Mouse (Mus musculus) E14TG2a.4 (cell line): Measurements from ENCODE around the gene Tbl2.
A peak's percentile ranks its signal among the peaks of the same experiment; 100 is the strongest.

ENCODE experiments used
- H3K27me3 ChIP-seq: 2 replicates; pipeline ENCODE4 v1.6.1; 2014; ENCODE audit warnings: low read length, control low read depth; ENCODE audit not compliant: insufficient read depth
- H3K36me3 ChIP-seq: 2 replicates; pipeline ENCODE4 v1.6.1; 2014; ENCODE audit warnings: low read length, control low read depth; ENCODE audit not compliant: insufficient read depth
- H3K4me1 ChIP-seq: replicated peaks from 2 replicates; pipeline ENCODE4 v1.6.1; 2014; ENCODE audit warnings: low read depth, low read length, control low read depth
- H3K4me3 ChIP-seq: replicated peaks from 2 replicates; pipeline ENCODE4 v1.5.1; 2014; ENCODE audit warnings: mild to moderate bottlenecking, low read length
- H3K9me3 ChIP-seq: 2 replicates; pipeline ENCODE4 v1.6.1; 2014; ENCODE audit warnings: low read length, control low read depth
- CTCF ChIP-seq: conservative IDR thresholded peaks from 2 replicates; pipeline ENCODE4 v1.5.1; 2014; ENCODE audit warnings: low read length
- NANOG ChIP-seq: IDR thresholded peaks from 2 replicates; pipeline ENCODE4 v1.6.1; 2014; ENCODE audit warnings: borderline replicate concordance, low read length, mixed read lengths
- POU5F1 ChIP-seq: IDR thresholded peaks from 2 replicates; pipeline ENCODE4 v1.6.1; 2014; ENCODE audit warnings: low read length, borderline replicate concordance

The Tbl2 gene

GRCm38 (mm10) chr5:135149053-135149819, at the start of gene Tbl2:
Gene Tbl2, plus strand, starts transcription at chr5:135149657.
- H3K9me3 ChIP-seq, result no peaks in the 10 kb centered on the region
- H3K36me3 ChIP-seq, result peaks cover 32% of the 10 kb centered on the region
- H3K4me1 ChIP-seq, result peaks cover 45% of the 10 kb centered on the region
- no peak for TF ChIP-seq CTCF
- TF ChIP-seq NANOG, result no peak
- TF ChIP-seq POU5F1, result no peak
- H3K4me3 ChIP-seq, result peak within 1 kb of the TSS; percentile 100
- no peaks in the 10 kb centered on the region for H3K27me3 ChIP-seq

- no peak for TF ChIP-seq POU5F1
- TF ChIP-seq CTCF, result no peak
- TF ChIP-seq NANOG, result no peak
- H3K4me1 ChIP-seq, result no peaks in the 10 kb centered on the region
- H3K9me3 ChIP-seq, result no peaks in the 10 kb centered on the region
- peaks cover 41% of the 10 kb centered on the region for H3K27me3 ChIP-seq
- H3K4me3 ChIP-seq, result no peak overlapping the region
- H3K36me3 ChIP-seq, result no peaks in the 10 kb centered on the region
Observed at GRCm38 (mm10) chr5:135100981-135101380, 48.5 kb upstream of the Tbl2 start.

GRCm38 (mm10) chr5:135103999-135104660, 45.3 kb upstream of the Tbl2 start:
- TF ChIP-seq CTCF (peak; percentile 85), NANOG (no peak), POU5F1 (no peak)
- H3K9me3 ChIP-seq, result no peaks in the 10 kb centered on the region
- no peak overlapping the region for H3K4me3 ChIP-seq
- H3K4me1 ChIP-seq, result peaks cover 24% of the 10 kb centered on the region
- H3K27me3 ChIP-seq, result peaks cover 64% of the 10 kb centered on the region
- H3K36me3 ChIP-seq, result no peaks in the 10 kb centered on the region

- peaks cover 78% of the 10 kb centered on the region for H3K27me3 ChIP-seq
- no peak for TF ChIP-seq CTCF
- TF ChIP-seq NANOG, result no peak
- TF ChIP-seq POU5F1, result no peak
- H3K36me3 ChIP-seq, result no peaks in the 10 kb centered on the region
- peak overlapping the region; percentile 84 for H3K4me3 ChIP-seq
- H3K9me3 ChIP-seq, result no peaks in the 10 kb centered on the region
- peaks cover 29% of the 10 kb centered on the region for H3K4me1 ChIP-seq
Observed at GRCm38 (mm10) chr5:135106758-135107256, 42.6 kb upstream of the Tbl2 start.

GRCm38 (mm10) chr5:135107521-135108501, 41.6 kb upstream of the Tbl2 start:
- Histone ChIP-seq H3K4me1 (peaks cover 29% of the 10 kb centered on the region), H3K27me3 (peaks cover 74% of the 10 kb centered on the region), H3K4me3 (peak overlapping the region; percentile 84), H3K36me3 (no peaks in the 10 kb centered on the region), H3K9me3 (no peaks in the 10 kb centered on the region)
- TF ChIP-seq NANOG, result no peak

- Histone ChIP-seq H3K9me3 (no peaks in the 10 kb centered on the region), H3K4me3 (peak overlapping the region; percentile 84), H3K36me3 (no peaks in the 10 kb centered on the region), H3K27me3 (peaks cover 72% of the 10 kb centered on the region), H3K4me1 (peaks cover 37% of the 10 kb centered on the region)
- TF ChIP-seq CTCF, result no peak
- no peak for TF ChIP-seq NANOG
- TF ChIP-seq POU5F1, result no peak
Observed at GRCm38 (mm10) chr5:135109017-135109416, 40.4 kb upstream of the Tbl2 start.

GRCm38 (mm10) chr5:135109426-135109825, 40.0 kb upstream of the Tbl2 start:
- H3K9me3 ChIP-seq, result no peaks in the 10 kb centered on the region
- peaks cover 41% of the 10 kb centered on the region for H3K4me1 ChIP-seq
- TF ChIP-seq POU5F1, result no peak
- no peak for TF ChIP-seq CTCF
- no peak for TF ChIP-seq NANOG
- H3K36me3 ChIP-seq, result no peaks in the 10 kb centered on the region
- peaks cover 68% of the 10 kb centered on the region for H3K27me3 ChIP-seq
- 0 out of 2 replicates have a peak overlapping the region, but pooled peaks have one; percentile 84 for H3K4me3 ChIP-seq

GRCm38 (mm10) chr5:135109976-135110375, 39.5 kb upstream of the Tbl2 start:
- Histone ChIP-seq H3K27me3 (peaks cover 64% of the 10 kb centered on the region), H3K36me3 (no peaks in the 10 kb centered on the region), H3K9me3 (no peaks in the 10 kb centered on the region), H3K4me3 (no peak overlapping the region), H3K4me1 (peaks cover 43% of the 10 kb centered on the region)
- TF ChIP-seq CTCF (no peak), NANOG (no peak), POU5F1 (no peak)
